In the genomic region with DNA sequence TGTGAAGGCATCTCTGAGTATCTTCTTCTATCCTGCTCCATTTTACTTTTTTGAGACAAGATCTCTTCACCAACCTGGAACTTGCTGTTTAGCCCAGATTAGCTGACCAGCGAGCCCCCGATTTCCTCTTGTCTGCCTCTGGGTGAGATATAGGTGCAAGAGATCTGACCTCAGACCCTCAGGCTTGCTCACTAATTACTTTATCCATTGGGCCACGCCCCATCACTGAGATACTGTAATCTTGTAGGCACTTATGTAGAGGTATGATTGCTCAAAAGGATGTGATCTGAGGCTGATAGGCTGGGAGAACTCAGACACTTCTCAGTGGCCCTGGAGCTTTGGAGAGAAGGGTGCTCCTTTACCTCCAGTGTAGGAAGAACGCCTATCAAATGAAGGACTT, we compare ENCODE assay signal across 29 mouse cellular contexts. TPM values are rescaled to one million over a fixed set of nuclear protein-coding genes. Genes with fewer than 3 reads are reported as not detected.
"Had no signal": no experiment of that assay in that cellular context is flagged by ENCODE, and none has a peak within 500 bp of the region (broad histone marks: within the 10 kb centered on the region; RNA-seq: fewer than 3 reads in every experiment).

No protein-coding gene starts in this region.

- H3K4me3 ChIP-seq: heart, embryonic 13.5 days; heart, embryonic 15.5 days; hindbrain, embryonic 13.5 days; hindbrain, embryonic 15.5 days; layer of hippocampus, adult 2 months; left cerebral cortex, adult 2 months; limb, embryonic 13.5 days; limb, embryonic 15.5 days; liver, embryonic 13.5 days had no signal

- H3K4me1 ChIP-seq: hindbrain, embryonic 13.5 days; hindbrain, embryonic 15.5 days had no signal

- H3K9ac ChIP-seq: heart, embryonic 13.5 days; heart, embryonic 15.5 days; hindbrain, embryonic 13.5 days; hindbrain, embryonic 15.5 days; limb, embryonic 13.5 days; limb, embryonic 15.5 days; liver, embryonic 13.5 days had no signal

- H3K36me3 ChIP-seq: heart, embryonic 13.5 days; heart, embryonic 15.5 days; hindbrain, embryonic 13.5 days; hindbrain, embryonic 15.5 days; limb, embryonic 13.5 days; limb, embryonic 15.5 days; liver, embryonic 13.5 days had no signal

- H3K27me3 ChIP-seq: heart, embryonic 13.5 days; heart, embryonic 15.5 days; hindbrain, embryonic 15.5 days; limb, embryonic 13.5 days; limb, embryonic 15.5 days had no signal

- ATAC-seq: hindbrain, postnatal 0 days; intestine, embryonic 16.5 days had no signal

- DNase-seq: gastrocnemius, postnatal 25 days; heart, adult 18-20 months; heart, postnatal 14 days; heart, postnatal 36 days; kidney, adult 11 months; kidney, adult 2 months; kidney, adult 9 months; kidney, postnatal 10 days; kidney, postnatal 25 days; kidney, postnatal 4 days; liver, embryonic 13.5 days had no signal

- H3K27ac ChIP-seq: heart, embryonic 15.5 days; hindbrain, embryonic 13.5 days; hindbrain, embryonic 15.5 days; hindbrain, postnatal 0 days; layer of hippocampus, adult 2 months; limb, embryonic 13.5 days; limb, embryonic 15.5 days; liver, embryonic 13.5 days had no signal

- H3K4me2 ChIP-seq: heart, embryonic 11.5 days; heart, embryonic 13.5 days; heart, embryonic 15.5 days; hindbrain, embryonic 13.5 days; hindbrain, embryonic 15.5 days; limb, embryonic 13.5 days; limb, embryonic 15.5 days; liver, embryonic 11.5 days; liver, embryonic 13.5 days had no signal

- H3K9me3 ChIP-seq: heart, embryonic 13.5 days; heart, embryonic 15.5 days; hindbrain, embryonic 13.5 days; hindbrain, embryonic 15.5 days; limb, embryonic 13.5 days; limb, embryonic 15.5 days; liver, embryonic 13.5 days had no signal

RNA-seq across cellular contexts. Expression of gene Gm9817, which starts 46.0 kb away (rescaled TPM):
- total RNA-seq: heart, postnatal 14 days; hematopoietic stem cell, adult 5-6 weeks; layer of hippocampus, adult 2 months; left cerebral cortex, adult 2 months; left cerebral cortex, postnatal 36 days had no signal
- polyA plus RNA-seq: heart, embryonic 11.5 days; hindbrain, embryonic 11.5 days; intestine, embryonic 14.5 days; intestine, embryonic 16.5 days; kidney, adult 2 months; kidney, embryonic 16.5 days; limb, embryonic 11.5 days; limb, embryonic 13.5 days; liver, embryonic 11.5 days; liver, embryonic 13.5 days had no signal
